Mouse (Mus musculus) erythroblast, embryonic 14.5 days (primary cell): ENCODE measurements around the gene Sphk1.

Source experiments
- GATA1 ChIP-seq: IDR thresholded peaks from 2 replicates; pipeline ENCODE4 v1.6.1; 2012; ENCODE audit warnings: low read length, inconsistent platforms, mixed read lengths
- TAL1 ChIP-seq: IDR thresholded peaks from 3 replicates; pipeline ENCODE4 v1.6.1; 2012; ENCODE audit warnings: low read length, inconsistent platforms, mixed read lengths

DNA sequence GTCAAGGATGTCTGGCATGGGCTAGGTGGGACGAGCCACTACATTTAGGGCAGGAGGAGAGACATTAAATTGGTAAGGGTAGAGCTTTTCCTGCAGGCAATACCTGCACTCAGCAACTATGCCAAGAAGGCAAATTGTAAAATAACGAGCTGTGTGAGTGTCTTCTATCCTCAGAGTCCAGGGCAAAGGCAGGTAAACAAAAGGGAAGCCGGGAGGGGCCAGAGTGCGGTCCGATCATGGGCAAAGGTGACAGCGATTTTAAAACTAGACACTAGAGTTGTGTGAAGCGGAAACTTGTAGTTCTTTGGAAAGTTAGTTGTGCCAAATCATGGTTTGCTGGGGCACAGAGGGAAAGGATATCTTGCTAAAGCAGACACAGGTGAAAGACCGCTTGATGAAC, 46.5 kb upstream of the Sphk1 start:
- no peak for TF ChIP-seq TAL1
- no peak for TF ChIP-seq GATA1
